Mouse (Mus musculus) lung, adult 2 months (tissue): ENCODE results near the gene Cnpy4.

Experiments
- CTCF ChIP-seq: fragments of 200-500 bp; IDR thresholded peaks from 2 replicates; pipeline ENCODE4 v1.5.1; 2011; ENCODE audit warnings: mild to moderate bottlenecking, low read length, control low read depth; ENCODE audit not compliant: insufficient read depth
- POLR2A ChIP-seq: fragments of 200-500 bp; IDR thresholded peaks from 2 replicates; pipeline ENCODE4 v1.6.1; 2011; ENCODE audit warnings: low read depth, mild to moderate bottlenecking, control low read depth, low read length, borderline replicate concordance; ENCODE audit errors: extremely low read depth

- TF ChIP-seq POLR2A, result no peak
- TF ChIP-seq CTCF, result no peak
Observed at GRCm38 (mm10) chr5:138187661-138188306, 499 bp downstream of the Cnpy4 start.
